Mouse (Mus musculus) G1E-ER4 (cell line): ENCODE results near the gene Rab3gap2. TPM values are rescaled to one million over a fixed set of nuclear protein-coding genes. Genes with fewer than 3 reads are reported as not detected.

ENCODE experiments used
- GATA1 ChIP-seq: IDR thresholded peaks from one replicate; pipeline ENCODE4 v1.8.0; 2012; ENCODE audit warnings: low read length, inconsistent platforms
- polyA plus RNA-seq: library from polyadenylated mRNA; stranded (reverse); fragments of >175 nt; gene quantifications from 2 replicates; pipeline ENCODE4 v1.2.3, GENCODE M21; 2012

Gene Rab3gap2
- polyA plus RNA-seq, 1 experiment = 7.2 TPM

DNA sequence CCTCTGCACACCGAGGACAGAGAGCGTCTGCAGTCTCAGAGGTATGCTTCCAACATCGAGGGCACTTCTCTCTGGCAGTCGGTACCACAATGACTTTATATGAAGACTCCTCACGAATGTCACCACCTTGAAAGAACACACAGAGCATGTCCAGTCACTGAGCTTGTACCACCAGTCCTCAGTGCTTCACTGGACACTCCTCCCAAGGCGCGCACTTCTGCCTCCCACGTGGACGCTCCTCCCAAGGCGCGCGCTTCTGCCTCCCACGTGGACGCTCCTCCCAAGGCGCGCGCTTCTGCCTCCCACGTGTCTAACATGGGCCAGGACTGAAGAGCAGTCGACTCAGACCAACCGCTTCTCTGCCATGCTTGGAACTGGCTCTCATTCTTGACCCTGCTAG, 83.1 kb downstream of the Rab3gap2 start:
- TF ChIP-seq GATA1 = no peak

DNA sequence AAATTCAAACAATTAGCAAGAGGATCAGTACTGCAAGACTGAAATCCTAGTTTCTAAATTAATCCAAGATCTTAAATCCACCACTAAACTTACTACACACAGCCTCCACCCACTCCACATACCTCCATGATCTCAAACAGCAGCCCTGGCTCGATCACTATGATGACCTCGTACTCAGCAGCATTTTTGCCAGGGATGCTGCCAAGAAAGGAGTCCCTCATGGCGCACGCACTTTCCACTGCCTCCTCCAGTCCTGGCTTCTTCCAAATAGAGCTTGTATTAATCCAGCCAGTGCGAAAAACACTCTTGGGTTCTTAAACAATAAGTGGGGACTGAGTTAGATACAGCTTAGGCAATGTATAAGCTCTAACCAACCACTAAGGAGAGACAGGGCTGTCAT, 85.3 kb downstream of the Rab3gap2 start:
- no peak for TF ChIP-seq GATA1

DNA sequence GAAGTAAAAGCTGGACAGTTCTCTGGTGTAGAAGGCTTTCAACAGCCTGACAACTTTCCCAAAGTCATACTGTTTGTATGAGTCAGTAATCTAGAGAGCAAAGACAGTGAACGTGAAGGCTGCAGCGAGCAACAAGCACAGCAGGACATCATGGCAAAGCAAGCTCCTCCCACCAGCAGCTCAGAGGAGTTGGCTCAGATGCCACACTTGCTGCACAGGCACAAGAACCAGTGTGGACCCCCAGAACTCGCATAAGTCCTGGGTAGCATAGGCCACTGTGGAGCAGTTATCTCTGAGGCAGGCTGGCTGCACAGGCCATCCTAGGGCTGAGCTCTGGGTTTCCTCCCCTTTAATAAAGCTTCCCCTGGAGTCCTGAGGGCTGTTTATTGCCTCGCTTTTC, 87.4 kb downstream of the Rab3gap2 start:
- TF ChIP-seq GATA1 = no peak

DNA sequence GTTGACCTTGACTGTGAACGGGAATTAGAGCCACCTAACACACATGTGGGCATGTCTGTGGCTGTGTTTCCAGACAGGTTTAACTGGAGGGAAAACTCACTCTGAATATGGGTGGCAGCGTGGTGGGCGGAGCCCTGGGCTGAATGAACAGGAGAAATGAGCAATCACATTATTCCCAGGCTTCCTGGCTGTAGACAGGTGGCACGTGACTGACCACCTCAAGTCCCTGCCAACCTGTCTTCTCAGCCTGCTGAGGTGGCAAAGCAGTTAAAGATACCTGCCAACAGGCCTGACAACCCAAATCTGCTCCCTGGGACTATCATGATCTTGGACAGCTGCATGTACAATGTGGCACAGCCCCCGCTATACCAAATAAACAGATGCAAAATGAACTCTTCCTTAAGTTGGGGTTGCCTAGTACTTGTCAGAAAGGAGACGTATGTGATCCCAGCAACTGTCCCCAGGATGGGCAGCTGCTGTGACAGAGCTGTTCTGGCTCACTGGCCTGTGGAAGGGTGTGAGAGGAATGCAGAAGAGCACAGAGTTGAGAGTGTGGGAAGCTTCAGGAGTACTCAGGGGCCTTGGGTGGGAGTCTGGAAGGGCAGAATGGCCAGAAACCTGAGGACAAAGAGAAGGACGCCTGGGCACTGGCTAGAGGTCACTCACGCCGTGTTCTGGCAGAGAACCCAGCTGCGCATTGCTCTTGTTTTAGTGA, 88.9 kb downstream of the Rab3gap2 start:
- no peak for TF ChIP-seq GATA1

DNA sequence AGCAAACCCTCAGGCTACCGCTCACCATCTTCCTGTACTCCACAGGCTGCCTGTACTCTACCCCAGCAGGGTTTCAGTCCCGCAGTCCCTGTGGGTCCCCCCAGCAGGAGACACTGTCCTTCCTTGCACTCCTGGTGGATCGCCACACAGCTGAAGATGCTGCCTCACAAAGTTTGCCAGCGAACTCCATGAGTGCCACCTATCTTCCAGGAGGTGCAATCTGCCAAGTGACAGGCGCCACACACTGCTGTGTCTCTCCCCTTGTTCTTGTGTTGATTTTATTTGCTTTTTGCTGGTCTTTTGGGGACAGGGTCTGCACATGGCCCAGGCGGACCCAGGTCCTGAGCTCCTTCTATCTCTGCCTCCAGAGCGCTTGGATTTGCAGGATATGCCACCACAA, 92.9 kb downstream of the Rab3gap2 start:
- TF ChIP-seq GATA1 = no peak

DNA sequence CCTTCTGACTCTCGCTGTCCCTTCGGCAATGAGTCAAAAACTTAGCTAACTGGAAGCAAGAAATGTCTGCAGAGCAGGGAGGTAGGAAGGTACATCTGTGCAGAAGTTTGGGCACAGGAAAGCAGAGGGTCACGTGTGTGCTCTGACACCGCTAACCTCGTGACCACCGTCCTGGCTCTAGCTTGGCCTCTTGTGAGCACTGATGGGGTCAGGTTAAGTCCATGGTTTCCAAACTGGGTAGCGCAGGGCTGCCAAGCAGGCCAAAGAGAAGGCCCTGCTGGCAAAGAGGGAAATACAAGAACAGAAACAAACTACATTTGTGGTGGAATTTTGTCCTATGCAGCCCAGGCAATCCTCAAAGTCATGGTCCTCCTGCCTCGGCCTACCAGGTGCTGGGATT, 94.6 kb downstream of the Rab3gap2 start:
- no peak for TF ChIP-seq GATA1

DNA sequence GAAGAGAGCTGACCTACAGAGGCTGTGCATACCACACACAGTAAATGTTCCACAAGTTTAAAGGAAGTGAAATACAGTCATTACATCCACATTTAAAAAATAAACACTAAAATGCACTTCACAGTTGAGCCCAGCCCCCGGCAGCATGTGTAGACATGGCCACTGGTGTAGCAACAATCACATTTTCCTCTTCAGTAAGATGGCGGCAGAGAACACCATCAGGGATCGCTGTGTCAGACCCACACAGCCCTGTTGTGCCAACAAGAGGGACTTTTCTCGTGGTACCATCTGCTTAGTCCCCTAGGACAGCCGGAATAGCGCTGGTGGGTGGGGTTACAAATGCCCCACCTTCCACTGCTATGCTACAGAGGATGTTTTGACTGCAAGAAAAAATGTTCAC, 98.9 kb downstream of the Rab3gap2 start:
- TF ChIP-seq GATA1 = no peak

DNA sequence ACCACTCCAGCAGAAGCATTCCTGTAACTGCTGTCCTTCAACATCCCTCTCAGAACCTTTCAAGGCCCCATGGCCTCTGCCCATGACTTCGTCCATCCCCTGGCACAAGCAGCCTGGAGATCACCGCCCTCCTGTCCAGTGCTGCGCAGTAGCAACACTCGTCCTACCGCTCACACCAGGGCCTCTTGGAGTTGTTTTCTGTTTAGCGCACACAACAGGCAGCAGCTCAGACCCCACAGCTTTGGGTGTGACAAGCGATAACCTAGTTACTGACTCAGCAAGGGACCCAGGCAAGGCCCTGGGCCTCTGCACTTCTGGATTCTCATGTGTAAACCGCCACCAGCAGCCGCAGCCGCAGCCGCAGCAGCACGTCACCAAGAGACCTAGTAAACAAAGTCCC, 102.9 kb downstream of the Rab3gap2 start:
- TF ChIP-seq GATA1 = no peak

DNA sequence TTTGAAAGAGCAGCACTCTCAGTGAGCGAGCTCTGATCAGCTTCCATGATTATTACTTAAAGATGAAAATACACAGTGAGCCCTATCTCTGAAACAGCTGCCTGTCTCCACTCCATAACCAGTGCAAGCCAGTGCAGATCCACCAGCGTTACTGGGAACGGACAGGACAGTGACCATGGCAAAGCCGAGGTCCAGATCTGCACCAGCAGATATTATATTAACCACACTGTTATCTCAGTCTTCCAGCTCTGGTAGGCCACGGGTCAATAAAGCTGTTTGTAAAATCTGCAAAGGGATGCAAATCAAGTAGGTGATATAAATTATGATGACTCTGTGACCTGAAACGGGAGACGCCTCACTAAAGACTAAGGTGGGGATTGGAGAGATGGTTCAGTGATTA, 103.7 kb downstream of the Rab3gap2 start:
- TF ChIP-seq GATA1 = peak; percentile 28

DNA sequence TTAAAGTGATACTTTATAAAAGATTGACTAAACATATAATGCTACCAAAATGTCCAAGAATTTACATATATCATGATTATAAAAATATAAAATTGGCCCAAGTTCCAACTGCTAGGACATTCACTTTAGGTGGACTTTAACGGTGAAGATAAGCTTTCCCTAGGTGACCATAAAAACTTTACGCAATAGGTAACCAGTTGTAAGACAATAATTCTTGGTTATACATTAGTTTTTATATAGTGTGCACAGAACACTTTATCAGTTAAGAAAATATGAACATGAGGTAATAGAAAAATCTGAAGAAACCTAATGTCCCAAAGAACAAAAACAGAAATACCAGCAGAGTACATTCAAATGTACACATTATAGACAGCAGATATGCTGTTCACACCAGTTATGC, 104.4 kb downstream of the Rab3gap2 start:
- TF ChIP-seq GATA1 = no peak

DNA sequence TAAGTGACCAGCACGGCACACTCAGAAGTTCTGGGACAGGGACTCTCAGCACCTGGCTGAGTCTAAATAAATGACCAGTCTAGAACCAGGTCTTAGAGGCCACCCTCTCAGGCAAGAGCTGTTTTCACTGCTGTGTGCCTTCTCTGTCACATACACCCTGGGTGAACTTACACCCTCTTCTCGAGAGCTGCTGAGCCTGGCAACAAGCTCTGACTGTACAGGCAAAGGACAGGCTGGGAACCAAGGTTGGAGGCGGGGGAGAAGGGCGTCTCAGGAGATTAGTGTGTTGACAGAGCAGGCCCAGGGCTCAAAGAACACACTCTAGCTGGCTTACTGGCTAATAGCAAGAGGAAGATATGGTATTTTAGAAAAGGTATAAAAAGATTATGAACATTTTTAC, 105.0 kb downstream of the Rab3gap2 start:
- no peak for TF ChIP-seq GATA1

DNA sequence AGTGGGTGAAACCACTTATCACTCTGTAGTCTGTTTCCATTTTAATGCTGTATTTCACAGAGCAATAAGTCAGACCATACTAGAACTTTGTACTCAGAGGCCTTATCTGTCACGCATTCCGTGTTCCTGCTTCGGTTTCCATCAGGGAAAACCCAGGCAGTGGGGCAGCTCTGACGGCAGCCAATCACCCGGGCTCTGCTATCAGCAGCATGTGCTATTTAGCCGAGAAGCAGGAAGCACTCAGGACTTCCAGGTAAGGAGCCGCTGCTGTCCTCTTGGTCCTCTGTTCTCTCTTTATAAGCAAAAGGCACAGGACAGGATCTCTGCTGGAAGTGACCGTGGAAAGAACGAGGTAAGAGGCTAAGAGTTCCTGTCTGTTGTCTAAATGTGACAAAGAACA, 108.0 kb downstream of the Rab3gap2 start:
- no peak for TF ChIP-seq GATA1

DNA sequence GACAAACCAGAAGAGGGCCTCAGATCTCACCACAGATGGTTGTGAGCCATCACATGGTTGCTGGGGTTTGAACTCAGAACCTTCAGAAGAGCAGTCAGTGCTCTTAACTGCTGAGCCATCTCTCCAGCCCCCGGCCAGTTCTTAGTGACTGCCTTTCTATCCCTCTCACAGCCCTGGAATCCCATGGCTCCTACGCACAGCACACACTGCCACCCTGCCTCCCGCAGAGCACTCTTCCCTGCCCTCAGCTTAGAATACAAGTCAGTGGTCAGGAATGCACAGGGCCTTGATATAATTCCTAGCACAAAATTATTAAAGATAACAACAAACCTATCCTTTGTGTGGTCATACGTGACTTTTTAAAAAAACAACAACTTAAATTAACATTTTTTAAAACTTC, 110.6 kb downstream of the Rab3gap2 start:
- TF ChIP-seq GATA1 = no peak

DNA sequence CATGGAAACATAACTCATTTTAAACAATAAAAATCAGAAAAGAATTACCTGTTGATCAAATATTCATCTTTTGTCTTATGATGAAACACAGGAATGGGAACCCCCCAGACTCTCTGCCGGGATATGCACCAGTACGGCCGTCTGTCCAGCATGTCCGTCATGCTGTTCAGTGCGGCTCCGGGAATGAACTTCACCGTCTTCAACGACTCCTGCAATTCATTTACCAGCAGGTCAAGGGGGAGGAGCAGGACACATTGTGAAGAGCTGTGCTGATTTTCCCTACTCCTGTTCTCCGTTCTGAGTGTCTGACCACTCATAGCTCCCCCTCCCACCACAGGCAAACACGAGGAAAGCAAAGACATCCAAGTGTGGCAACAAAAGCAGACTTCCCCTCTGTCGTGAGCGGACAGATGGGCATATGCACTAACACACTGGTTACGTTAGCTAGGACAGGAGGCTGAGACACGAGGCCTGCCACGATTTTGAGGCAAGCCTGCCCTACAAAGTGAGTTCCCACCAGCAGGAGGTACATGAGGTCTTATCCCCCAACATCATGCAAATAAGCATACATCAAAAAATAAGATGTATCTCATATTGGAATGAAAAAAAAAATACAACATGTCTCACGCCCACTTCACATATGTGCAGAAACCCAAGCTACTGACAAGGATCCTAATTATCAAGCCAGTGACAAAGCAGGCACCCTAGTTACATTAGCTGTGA, 112.1 kb downstream of the Rab3gap2 start:
- no peak for TF ChIP-seq GATA1

DNA sequence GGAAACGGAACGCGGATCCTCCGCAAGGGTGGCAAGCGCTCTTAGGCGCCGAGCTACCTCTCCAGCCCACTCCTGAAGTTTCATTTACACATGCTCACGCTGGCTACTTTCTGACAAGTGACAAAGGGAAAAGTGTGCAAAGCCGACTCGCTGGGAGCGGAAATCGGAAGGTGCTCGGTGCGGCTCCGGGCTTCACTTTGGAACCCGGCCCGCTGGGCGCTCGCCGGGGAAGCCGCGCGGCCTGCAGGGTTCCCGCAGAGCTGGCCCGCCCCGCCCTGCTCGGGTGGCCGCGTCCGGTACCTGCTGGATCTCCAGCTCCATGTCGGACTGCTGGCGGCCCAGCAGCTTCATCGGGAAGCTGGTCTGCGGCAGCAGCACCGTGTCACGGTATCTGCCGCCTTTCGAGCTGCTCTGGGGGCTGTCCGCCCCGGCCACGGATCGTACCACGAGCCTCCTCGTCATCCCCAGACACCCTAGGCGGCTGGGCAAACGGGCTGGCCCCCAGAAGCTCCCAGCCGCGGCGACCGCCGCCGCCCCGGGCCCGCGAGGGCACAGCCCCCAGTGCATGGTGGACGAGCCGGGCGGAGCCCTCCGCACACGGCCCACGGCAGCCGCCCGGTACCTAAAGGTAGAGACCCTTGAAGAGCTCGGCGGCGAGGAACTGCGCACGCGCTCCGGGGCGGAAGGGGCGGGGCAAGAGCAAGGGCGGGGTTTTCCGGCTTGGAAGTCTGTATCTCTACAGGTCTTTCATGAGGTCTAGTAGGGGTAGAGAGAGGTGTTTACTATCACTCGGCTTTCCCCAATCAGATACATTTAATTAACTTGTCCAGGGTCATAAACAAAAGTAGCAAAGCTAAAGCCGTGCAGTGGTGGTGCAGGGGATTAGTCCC, 125.0 kb downstream of the Rab3gap2 start, which contains the start of gene Iars2:
Gene Iars2, minus strand, starts transcription at position 676 of the 890 bp plus-strand sequence.
- no peak for TF ChIP-seq GATA1

DNA sequence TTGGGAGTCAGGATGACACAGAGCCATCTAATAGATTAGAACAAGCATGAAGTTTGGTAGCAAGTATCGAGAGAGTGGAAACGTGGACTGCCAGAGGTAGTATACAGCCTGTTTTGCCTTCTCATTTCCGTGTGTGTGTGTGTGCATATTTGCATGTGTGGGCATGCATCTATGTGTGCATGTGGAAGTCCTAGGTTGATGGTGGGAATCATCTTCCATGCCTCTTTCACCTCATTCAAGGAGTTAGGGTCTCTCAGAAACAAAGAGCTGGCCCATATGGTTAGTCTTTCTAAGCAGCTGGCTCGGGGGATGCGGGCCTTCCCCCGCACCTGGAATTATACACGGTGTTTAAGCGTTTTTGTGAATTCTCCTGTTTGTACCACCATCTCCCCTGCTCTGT, 125.9 kb downstream of the Rab3gap2 start:
- no peak for TF ChIP-seq GATA1
